Mouse (Mus musculus) brain, embryonic 14.5 days (tissue): ENCODE results near the gene Sh3pxd2a.

Experiments used
- CTCF ChIP-seq: fragments of 200-500 bp; IDR thresholded peaks from 2 replicates; pipeline ENCODE4 v1.5.1; 2012; ENCODE audit warnings: inconsistent platforms, mild to moderate bottlenecking, moderate library complexity, borderline replicate concordance; ENCODE audit not compliant: insufficient read depth, insufficient read length; ENCODE audit errors: extremely low read depth
- POLR2A ChIP-seq: fragments of 200-500 bp; IDR thresholded peaks from 2 replicates; pipeline ENCODE4 v1.6.1; 2012; ENCODE audit warnings: mild to moderate bottlenecking, inconsistent platforms, borderline replicate concordance; ENCODE audit not compliant: poor library complexity, insufficient read depth, insufficient read length, severe bottlenecking; ENCODE audit errors: extremely low read depth

DNA sequence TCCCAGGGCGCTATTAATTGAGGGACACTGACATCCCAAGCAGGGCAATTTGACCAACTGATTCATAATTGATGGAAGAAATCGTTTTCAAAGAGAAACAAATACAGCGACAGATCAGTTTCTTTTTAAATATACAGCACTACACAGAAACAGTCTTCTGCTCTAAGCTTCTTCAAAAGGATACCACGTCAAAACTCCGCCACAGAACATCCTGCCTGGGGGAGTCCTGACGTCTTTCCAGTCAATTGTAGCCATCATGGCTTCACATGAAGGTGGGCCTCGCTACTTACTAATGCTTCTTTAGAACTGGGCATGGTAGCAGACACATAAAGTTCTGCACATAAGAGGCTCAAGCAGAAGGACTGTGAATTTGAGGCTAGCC, 47.1 kb upstream of the Sh3pxd2a start:
- TF ChIP-seq POLR2A = no peak
- TF ChIP-seq CTCF = no peak
